Mouse (Mus musculus) layer of hippocampus, adult 8-10 months (tissue): ENCODE measurements around the gene Tlr12. TPM values are rescaled to one million over a fixed set of nuclear protein-coding genes. Genes with fewer than 3 reads are reported as not detected.
"Not testable (repeated sequence)": the region's sequence is repeated elsewhere in the genome, so short reads cannot be mapped to it uniquely, and the experiment has no call there.

ENCODE experiments used
- DNase-seq, 2 experiments: peaks; one replicate each; pipeline ENCODE4 v3.0.0; 2022; ENCODE audit warnings: low spot score in 2 of 2
- total RNA-seq, 4 experiments: library from RNA; stranded (reverse); gene quantifications; 2 replicates each; pipeline ENCODE4 v1.2.4; 2022

Tlr12 gene
- 1 to 10 TPM in 3 of 4 experiments, under 1 TPM in 1; 0.80 to 4.9 (median 2.7) TPM for total RNA-seq

- no peak for DNase-seq
These were observed at the start of gene Tlr12 for GRCm38 (mm10) chr4:128618246-128618911. Gene Tlr12 (minus strand): TSS chr4:128618619.

- not testable (repeated sequence) for DNase-seq
These were observed 48.8 kb upstream of the Tlr12 start for GRCm38 (mm10) chr4:128667195-128667594.

GRCm38 (mm10) chr4:128666362-128666761, 47.9 kb upstream of the Tlr12 start:
- DNase-seq: not testable (repeated sequence)

GRCm38 (mm10) chr4:128664002-128664401, 45.6 kb upstream of the Tlr12 start:
- no peak for DNase-seq

GRCm38 (mm10) chr4:128661063-128661462, 42.6 kb upstream of the Tlr12 start:
- no peak for DNase-seq

- no peak for DNase-seq
These were observed 41.8 kb upstream of the Tlr12 start for GRCm38 (mm10) chr4:128660196-128660595.

- DNase-seq: no peak
These were observed 37.0 kb upstream of the Tlr12 start for GRCm38 (mm10) chr4:128655446-128655845.

- peak; percentile 95 to 97 for DNase-seq
These were observed 36.3 kb upstream of the Tlr12 start, which contains the start of gene Phc2 for GRCm38 (mm10) chr4:128654505-128655381. Gene Phc2 (plus strand): TSS chr4:128654702.

- no peak for DNase-seq
These were observed 34.3 kb upstream of the Tlr12 start for GRCm38 (mm10) chr4:128652584-128653298.

GRCm38 (mm10) chr4:128651530-128651929, 33.1 kb upstream of the Tlr12 start:
- no peak for DNase-seq

- DNase-seq: no peak
These were observed 30.3 kb upstream of the Tlr12 start for GRCm38 (mm10) chr4:128648567-128649255.

GRCm38 (mm10) chr4:128646762-128647161, 28.3 kb upstream of the Tlr12 start:
- DNase-seq: no peak

GRCm38 (mm10) chr4:128645896-128646295, 27.5 kb upstream of the Tlr12 start:
- DNase-seq: no peak

GRCm38 (mm10) chr4:128641766-128642717, 23.6 kb upstream of the Tlr12 start:
- DNase-seq: no peak

- DNase-seq: no peak
These were observed 20.0 kb upstream of the Tlr12 start for GRCm38 (mm10) chr4:128638265-128638923.

- DNase-seq: no peak
These were observed 18.8 kb upstream of the Tlr12 start for GRCm38 (mm10) chr4:128637250-128637649.

- DNase-seq: no peak
These were observed 17.6 kb upstream of the Tlr12 start for GRCm38 (mm10) chr4:128635894-128636585.

- DNase-seq: no peak
These were observed 17.0 kb upstream of the Tlr12 start for GRCm38 (mm10) chr4:128635451-128635850.

GRCm38 (mm10) chr4:128621109-128621508, 2.7 kb upstream of the Tlr12 start:
- no peak for DNase-seq
